ENCODE assay signal across 8 mouse cellular contexts in the genomic region with DNA sequence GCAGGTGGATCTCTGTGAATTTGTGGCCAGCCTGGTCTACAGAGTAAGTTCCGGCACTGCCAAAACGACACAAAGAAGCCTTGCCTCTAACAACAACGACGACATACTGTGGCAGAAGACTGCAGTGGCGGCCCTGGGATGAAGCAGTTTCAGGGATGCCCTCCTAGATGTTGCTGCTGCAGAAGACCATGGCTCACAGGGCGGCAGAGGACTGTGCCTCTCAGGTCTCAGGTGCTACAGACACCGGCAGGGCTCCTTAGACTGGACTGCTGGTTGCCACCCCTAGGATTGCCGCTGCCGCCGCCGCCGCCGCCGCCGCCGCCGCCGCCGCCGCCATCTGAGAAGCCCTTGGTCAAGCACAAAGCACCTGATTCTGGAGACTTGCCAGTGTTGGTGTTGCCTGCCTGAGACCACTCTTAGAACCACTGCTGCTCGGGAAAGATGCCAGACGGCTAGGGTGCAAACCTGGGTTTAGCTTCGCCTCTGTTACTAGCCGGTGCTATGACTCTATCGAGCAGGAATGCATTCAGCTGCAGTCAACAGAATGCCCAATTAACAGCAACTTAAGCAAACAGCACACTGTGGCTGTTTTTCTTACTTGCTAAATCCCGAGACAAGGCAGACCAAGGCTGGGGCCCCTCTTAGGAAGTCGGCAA. TPM values are rescaled to one million over a fixed set of nuclear protein-coding genes. Genes with fewer than 3 reads are reported as not detected.
DNase-seq lines count a peak whose midpoint lies in the region; ATAC-seq lines count a peak whose summit lies in the region.

No protein-coding gene starts in this region.

- H3K9ac ChIP-seq in heart, embryonic 13.5 days: peak overlapping the region; percentile 76
- peak overlapping the region; percentile 31; the same call in 1 of the 2 replicates for H3K9ac ChIP-seq in limb, embryonic 13.5 days
- H3K9ac ChIP-seq in neural tube, embryonic 12.5 days: 0 out of 2 replicates have a peak overlapping the region, but pooled peaks have one; percentile 29

- peaks cover 37% of the 10 kb centered on the region for H3K4me1 ChIP-seq in heart, embryonic 13.5 days
- peaks cover 27% of the 10 kb centered on the region for H3K4me1 ChIP-seq in limb, embryonic 13.5 days
- H3K4me1 ChIP-seq in neural tube, embryonic 12.5 days: peaks cover 15% of the 10 kb centered on the region; the same call in 1 of the 2 replicates

- no peaks in the 10 kb centered on the region for H3K27me3 ChIP-seq in heart, embryonic 13.5 days (replicated peaks)
- H3K27me3 ChIP-seq in limb, embryonic 13.5 days: peaks cover 19% of the 10 kb centered on the region
- H3K27me3 ChIP-seq in neural tube, embryonic 12.5 days (replicated peaks): peaks cover 8% of the 10 kb centered on the region; the same call in 1 of the 2 replicates

- no peak for ATAC-seq in heart, embryonic 13.5 days (ENCODE audit: extremely low read depth, insufficient number of reproducible peaks, low FRiP score, low TSS enrichment)
- ATAC-seq in limb, embryonic 13.5 days (ENCODE audit: low FRiP score, low read depth): no peak
- ATAC-seq in neural tube, embryonic 12.5 days (ENCODE audit: low FRiP score, low read depth): no peak
- no peak for ATAC-seq in erythroblast, adult 5-6 weeks (replicated peaks; ENCODE audit: low FRiP score, poor library complexity, severe bottlenecking)

- peak; percentile 27 for DNase-seq in right cerebral cortex, postnatal 4 days
- DNase-seq in right cerebral cortex, postnatal 14 days: no peak
- DNase-seq in thymus, adult 18-20 months: no peak
- DNase-seq in layer of hippocampus, postnatal 36 days: no peak

- H3K36me3 ChIP-seq in heart, embryonic 13.5 days: no peaks in the 10 kb centered on the region
- H3K36me3 ChIP-seq in limb, embryonic 13.5 days: no peaks in the 10 kb centered on the region
- no peaks in the 10 kb centered on the region for H3K36me3 ChIP-seq in neural tube, embryonic 12.5 days

- WGBS in heart, embryonic 13.5 days: 33% methylated on average over 27 of the region's 27 CpGs
- WGBS in limb, embryonic 13.5 days: 42% methylated on average over 27 of the region's 27 CpGs
- 51% methylated on average over 27 of the region's 27 CpGs for WGBS in neural tube, embryonic 12.5 days

- H3K4me3 ChIP-seq in heart, embryonic 13.5 days: peak overlapping the region; percentile 46
- peak overlapping the region; percentile 29 for H3K4me3 ChIP-seq in limb, embryonic 13.5 days
- peak overlapping the region; percentile 20; the same call in 1 of the 2 replicates for H3K4me3 ChIP-seq in neural tube, embryonic 12.5 days

- H3K4me2 ChIP-seq in heart, embryonic 13.5 days: peak overlapping the region; percentile 69
- H3K4me2 ChIP-seq in limb, embryonic 13.5 days (replicated peaks): peak overlapping the region; percentile 58
- peak overlapping the region; percentile 55 for H3K4me2 ChIP-seq in neural tube, embryonic 12.5 days (replicated peaks)

- H3K9me3 ChIP-seq in heart, embryonic 13.5 days: no peaks in the 10 kb centered on the region
- no peaks in the 10 kb centered on the region for H3K9me3 ChIP-seq in limb, embryonic 13.5 days
- H3K9me3 ChIP-seq in neural tube, embryonic 12.5 days: no peaks in the 10 kb centered on the region

- H3K27ac ChIP-seq in heart, embryonic 13.5 days (replicated peaks): peak overlapping the region; percentile 82
- peak overlapping the region; percentile 39; the same call in 1 of the 2 replicates for H3K27ac ChIP-seq in limb, embryonic 13.5 days
- no peak overlapping the region for H3K27ac ChIP-seq in neural tube, embryonic 12.5 days

RNA-seq across cellular contexts. Expression of gene Tubg2, which starts 15.4 kb away (rescaled TPM):
- polyA plus RNA-seq in heart, embryonic 13.5 days (2015; fragmentation: Nextera tagmentation; extraction: Ambion mirVana): 3.1 and 4.3 TPM in 2 replicates
- 7.3 and 7.4 TPM in 2 replicates for polyA plus RNA-seq in limb, embryonic 13.5 days (2015; fragmentation: Nextera tagmentation; extraction: Ambion mirVana)
- polyA plus RNA-seq in neural tube, embryonic 12.5 days (2016; fragmentation: Nextera tagmentation; extraction: Ambion mirVana): 13.4 and 15.1 TPM in 2 replicates
- not detected in 2 replicates for total RNA-seq in erythroblast, adult 5-6 weeks (2015; ENCODE audit: low replicate concordance)
- total RNA-seq in erythroblast, adult 5-6 weeks (2017; ENCODE audit: low replicate concordance): not detected in 2 replicates
- total RNA-seq in layer of hippocampus, postnatal 36 days (2021): 10 to 100 TPM; 39.9 to 40.7 TPM

RNA-seq across cellular contexts. Expression of gene Tubg1, which starts 20.6 kb away (rescaled TPM):
- 77.2 and 83.0 TPM in 2 replicates for polyA plus RNA-seq in heart, embryonic 13.5 days (2015; fragmentation: Nextera tagmentation; extraction: Ambion mirVana)
- polyA plus RNA-seq in limb, embryonic 13.5 days (2015; fragmentation: Nextera tagmentation; extraction: Ambion mirVana): 70.5 and 71.1 TPM in 2 replicates
- 87.5 and 93.5 TPM in 2 replicates for polyA plus RNA-seq in neural tube, embryonic 12.5 days (2016; fragmentation: Nextera tagmentation; extraction: Ambion mirVana)
- total RNA-seq in erythroblast, adult 5-6 weeks (2015; ENCODE audit: low replicate concordance): 5.6 and 12.5 TPM in 2 replicates
- 8.2 and 10.5 TPM in 2 replicates for total RNA-seq in erythroblast, adult 5-6 weeks (2017; ENCODE audit: low replicate concordance)
- total RNA-seq in layer of hippocampus, postnatal 36 days (2021): 10 to 100 TPM; 39.7 to 41.8 TPM

RNA-seq across cellular contexts. Expression of gene Retreg3, which starts 20.6 kb away (rescaled TPM):
- polyA plus RNA-seq in heart, embryonic 13.5 days (2015; fragmentation: Nextera tagmentation; extraction: Ambion mirVana): 12.0 and 14.1 TPM in 2 replicates
- 18.7 and 20.3 TPM in 2 replicates for polyA plus RNA-seq in limb, embryonic 13.5 days (2015; fragmentation: Nextera tagmentation; extraction: Ambion mirVana)
- polyA plus RNA-seq in neural tube, embryonic 12.5 days (2016; fragmentation: Nextera tagmentation; extraction: Ambion mirVana): 22.2 and 27.8 TPM in 2 replicates
- 35.7 and 40.3 TPM in 2 replicates for total RNA-seq in erythroblast, adult 5-6 weeks (2015; ENCODE audit: low replicate concordance)
- 88.4 and 93.1 TPM in 2 replicates for total RNA-seq in erythroblast, adult 5-6 weeks (2017; ENCODE audit: low replicate concordance)
- 10 to 100 TPM; 58.7 to 61.1 TPM for total RNA-seq in layer of hippocampus, postnatal 36 days (2021)

RNA-seq across cellular contexts. Expression of gene Cntnap1, which starts 30.0 kb away (rescaled TPM):
- 0.52 and 0.55 TPM in 2 replicates for polyA plus RNA-seq in heart, embryonic 13.5 days (2015; fragmentation: Nextera tagmentation; extraction: Ambion mirVana)
- 0.27 and 0.46 TPM in 2 replicates for polyA plus RNA-seq in limb, embryonic 13.5 days (2015; fragmentation: Nextera tagmentation; extraction: Ambion mirVana)
- 1.7 and 2.2 TPM in 2 replicates for polyA plus RNA-seq in neural tube, embryonic 12.5 days (2016; fragmentation: Nextera tagmentation; extraction: Ambion mirVana)
- total RNA-seq in erythroblast, adult 5-6 weeks (2015; ENCODE audit: low replicate concordance): 0.58 and 0.63 TPM in 2 replicates
- 0.17 TPM in 1 of 2 replicates, not detected in the other for total RNA-seq in erythroblast, adult 5-6 weeks (2017; ENCODE audit: low replicate concordance)
- 100 to 1,000 TPM; 168 to 169 TPM for total RNA-seq in layer of hippocampus, postnatal 36 days (2021)

RNA-seq across cellular contexts. Expression of gene Plekhh3, which starts 30.9 kb away (rescaled TPM):
- 7.6 and 8.5 TPM in 2 replicates for polyA plus RNA-seq in heart, embryonic 13.5 days (2015; fragmentation: Nextera tagmentation; extraction: Ambion mirVana)
- polyA plus RNA-seq in limb, embryonic 13.5 days (2015; fragmentation: Nextera tagmentation; extraction: Ambion mirVana): 6.6 and 7.3 TPM in 2 replicates
- 16.1 and 17.1 TPM in 2 replicates for polyA plus RNA-seq in neural tube, embryonic 12.5 days (2016; fragmentation: Nextera tagmentation; extraction: Ambion mirVana)
- total RNA-seq in erythroblast, adult 5-6 weeks (2015; ENCODE audit: low replicate concordance): not detected in 2 replicates
- total RNA-seq in erythroblast, adult 5-6 weeks (2017; ENCODE audit: low replicate concordance): 1.1 TPM in 1 of 2 replicates, not detected in the other
- total RNA-seq in layer of hippocampus, postnatal 36 days (2021): 10 to 100 TPM; 12.5 to 14.8 TPM
